Mouse (Mus musculus): ENCODE results near the gene Sfxn5.

DNA sequence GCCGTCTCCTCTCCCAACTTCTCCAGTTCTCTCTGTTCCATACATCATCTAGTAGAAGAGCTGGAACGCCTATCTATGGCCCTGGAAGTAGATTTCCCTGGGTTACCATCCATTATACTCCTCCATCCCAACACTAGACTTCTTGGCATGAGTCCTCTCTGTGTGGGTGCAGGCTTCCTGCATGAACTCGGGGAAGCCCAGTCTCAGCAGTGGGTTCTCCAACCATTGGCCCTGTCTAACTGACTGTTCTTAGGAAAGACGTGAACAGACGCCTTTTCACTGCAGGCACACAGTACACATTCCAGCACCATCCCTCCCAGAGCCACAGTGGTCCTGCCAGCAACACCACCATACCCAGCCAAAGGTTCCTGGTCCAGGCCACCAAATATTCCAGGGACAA, 29.4 kb upstream of the Sfxn5 start:
- no peak for TF ChIP-seq EP300 (IDR thresholded peaks at IDR 0.05)
- TF ChIP-seq CTCF (IDR thresholded peaks at IDR 0.05): no peak
